Mouse (Mus musculus): ENCODE results near the gene Krtap28-10. TPM values are rescaled to one million over a fixed set of nuclear protein-coding genes. Genes with fewer than 3 reads are reported as not detected.

Krtap28-10 gene
- total RNA-seq (2017) = not detected in 2 replicates

DNA sequence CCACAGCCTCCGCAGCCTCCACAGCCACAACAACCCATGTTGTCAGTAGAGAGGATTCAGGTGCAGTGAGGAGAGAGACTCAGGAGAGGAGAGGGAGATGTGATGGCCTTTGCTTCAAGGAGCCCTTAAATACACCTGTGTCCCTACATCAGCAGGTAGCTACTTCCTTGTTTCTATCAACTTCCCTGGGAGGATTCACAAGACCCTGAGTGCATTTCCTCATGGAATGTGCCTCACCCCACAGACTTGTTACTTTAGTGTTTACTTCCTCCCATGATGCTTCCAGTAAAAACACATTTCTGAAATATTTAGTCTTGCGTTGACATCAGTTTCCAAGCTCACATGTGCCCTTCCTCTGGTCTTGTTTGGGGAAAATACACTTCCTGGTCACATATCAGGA is at the start of gene Krtap28-10:
Gene Krtap28-10 (minus strand): TSS at position 101 of the 400 bp plus-strand sequence.
- no peak for ATAC-seq (ENCODE audit: extremely low read depth, insufficient number of reproducible peaks, low FRiP score, poor library complexity, severe bottlenecking)

DNA sequence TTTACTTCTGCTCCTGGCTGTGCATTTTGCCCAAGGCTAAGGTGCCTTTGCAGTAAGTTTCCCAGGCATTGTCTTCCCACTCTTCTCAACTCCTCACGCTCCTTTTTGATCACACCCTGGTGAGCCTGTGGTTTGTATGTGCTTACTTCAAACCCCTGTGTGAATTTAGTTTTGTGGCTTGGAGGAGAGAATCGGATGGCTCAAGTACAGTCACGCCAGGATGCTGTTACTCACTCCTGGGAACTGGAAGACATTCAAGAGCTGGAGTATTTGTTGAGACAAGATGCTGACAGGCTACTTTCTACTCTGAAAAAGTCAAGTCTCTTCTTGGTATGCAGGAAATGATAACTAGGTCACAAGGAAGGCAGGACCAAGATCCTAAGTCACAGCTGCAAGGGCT is 49.0 kb upstream of the Krtap28-10 start:
- ATAC-seq (ENCODE audit: extremely low read depth, insufficient number of reproducible peaks, low FRiP score, poor library complexity, severe bottlenecking) = no peak

DNA sequence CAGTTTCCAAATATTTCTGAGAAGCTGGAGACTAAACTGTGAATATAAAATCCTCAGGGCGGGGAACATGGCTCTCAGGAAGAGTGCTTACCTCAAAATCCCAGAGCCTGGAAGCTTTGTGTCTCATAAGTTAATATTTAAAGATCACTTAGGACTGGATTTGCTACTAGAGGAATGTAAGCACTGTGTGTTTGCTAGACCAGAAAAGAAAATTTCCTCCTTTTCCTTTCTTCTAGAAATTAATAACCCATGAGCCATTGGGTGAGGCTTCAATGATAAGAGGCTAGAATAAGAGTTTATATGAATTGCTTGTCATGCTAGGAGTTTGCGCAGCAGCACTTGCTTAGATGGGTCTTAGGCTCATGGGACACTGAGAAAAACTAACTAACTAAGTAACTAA is 42.5 kb upstream of the Krtap28-10 start:
- no peak for ATAC-seq (ENCODE audit: extremely low read depth, insufficient number of reproducible peaks, low FRiP score, poor library complexity, severe bottlenecking)

DNA sequence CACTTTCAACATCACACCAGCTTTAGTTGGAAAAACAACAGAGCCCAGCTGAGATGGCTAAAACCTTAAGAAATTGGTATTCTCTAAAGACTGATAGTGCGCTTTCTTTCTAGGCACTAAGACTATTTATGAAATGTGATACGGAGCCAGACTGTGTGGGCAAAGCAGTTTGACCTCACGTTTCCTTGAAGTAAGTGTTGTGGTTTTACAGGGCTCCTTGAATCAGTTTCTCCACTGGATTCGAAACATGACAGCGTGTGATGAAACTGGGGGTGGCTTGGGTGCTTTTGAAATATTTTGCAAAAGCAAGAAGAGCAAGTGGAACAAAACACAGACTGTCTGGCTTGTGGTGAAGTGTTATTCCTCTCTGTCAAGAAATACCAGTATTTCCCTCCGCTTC is 34.7 kb upstream of the Krtap28-10 start:
- ATAC-seq (ENCODE audit: extremely low read depth, insufficient number of reproducible peaks, low FRiP score, poor library complexity, severe bottlenecking) = no peak

DNA sequence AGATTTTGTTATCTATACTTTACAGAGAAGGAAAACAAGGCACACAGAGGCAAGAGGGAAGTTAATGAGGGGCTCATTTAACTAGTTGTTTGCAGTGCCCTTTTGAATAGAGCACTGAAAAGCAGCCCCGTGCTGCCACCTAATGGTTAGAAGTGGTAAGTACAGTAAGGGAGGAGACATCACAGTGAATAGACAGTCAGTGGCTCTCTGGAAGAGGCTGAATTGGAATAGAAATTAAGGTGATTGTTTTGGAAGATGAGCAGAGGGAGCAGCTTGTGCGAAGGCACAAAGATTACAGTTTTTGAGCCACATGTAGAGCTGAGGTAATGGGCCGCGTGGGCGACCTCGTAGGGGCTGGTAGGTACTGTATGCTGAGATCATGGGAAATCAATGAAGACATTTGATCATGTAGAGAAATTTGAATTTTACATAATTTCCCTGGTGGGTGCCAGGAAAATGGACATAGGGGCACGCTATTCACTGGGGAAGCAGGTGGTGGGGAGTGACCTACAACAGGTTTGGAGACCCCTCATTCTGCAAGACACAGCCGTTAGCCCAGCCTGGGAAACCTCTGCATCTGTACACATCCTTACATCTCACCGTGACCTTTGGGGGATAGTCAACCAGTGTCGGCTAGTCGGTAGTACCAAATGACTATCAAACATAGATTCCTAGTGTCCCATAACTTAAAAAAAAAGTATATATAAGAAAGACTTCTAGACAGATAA is 34.1 kb upstream of the Krtap28-10 start:
- peak; percentile 39; the same call in 1 of the 2 replicates for ATAC-seq (ENCODE audit: extremely low read depth, insufficient number of reproducible peaks, low FRiP score, poor library complexity, severe bottlenecking)

DNA sequence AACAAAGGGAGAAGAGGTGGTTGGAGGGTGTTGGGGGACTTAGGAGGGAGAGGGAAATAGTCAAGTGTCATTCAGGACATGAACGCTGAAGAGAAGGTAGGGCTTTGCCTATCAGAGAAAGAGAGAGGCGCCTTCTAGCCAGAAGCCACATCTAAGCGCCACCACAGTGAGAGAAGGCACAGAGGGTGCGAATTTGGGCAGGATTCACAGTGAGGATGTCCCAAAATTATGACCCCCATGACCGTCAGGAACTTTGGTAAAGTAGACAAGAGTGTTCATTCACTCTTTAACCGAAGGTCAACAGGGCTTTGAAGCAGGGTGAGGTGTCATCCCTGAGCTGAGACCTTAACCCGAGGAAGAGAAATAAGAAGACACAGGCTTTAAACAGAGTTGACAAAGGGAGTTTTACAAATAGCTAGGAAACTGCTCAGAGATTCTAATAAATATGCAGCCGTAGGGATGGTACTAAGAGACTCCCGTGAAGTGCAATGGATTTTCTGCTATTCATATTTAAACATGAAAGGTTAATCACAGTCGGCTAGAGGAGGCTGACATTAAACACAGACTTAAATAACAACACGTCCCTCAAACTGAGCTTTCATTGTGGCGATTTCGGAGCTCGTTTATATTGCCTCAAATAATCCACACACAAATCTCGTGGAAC is 33.4 kb upstream of the Krtap28-10 start:
- ATAC-seq (ENCODE audit: extremely low read depth, insufficient number of reproducible peaks, low FRiP score, poor library complexity, severe bottlenecking) = no peak

DNA sequence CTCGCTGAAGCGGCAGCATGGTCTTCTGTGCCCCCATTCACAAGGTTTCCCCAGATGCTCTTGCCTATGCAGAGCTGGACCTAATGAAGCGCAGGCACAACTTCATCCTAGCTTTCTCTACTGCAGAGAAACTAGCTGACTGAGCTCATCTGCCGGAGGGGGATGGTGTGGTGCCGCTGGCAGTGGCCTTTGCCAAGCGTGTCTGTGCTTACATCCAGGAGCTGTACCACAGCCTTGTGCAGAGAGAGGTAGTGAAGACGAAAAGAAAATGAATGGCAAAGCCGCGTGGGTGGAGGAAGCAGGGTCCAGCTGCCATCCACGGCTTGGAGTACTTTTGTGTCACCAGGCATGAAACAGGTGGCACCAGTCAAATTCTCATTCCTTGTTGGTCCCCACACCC is 24.9 kb upstream of the Krtap28-10 start:
- no peak for ATAC-seq (ENCODE audit: extremely low read depth, insufficient number of reproducible peaks, low FRiP score, poor library complexity, severe bottlenecking)

DNA sequence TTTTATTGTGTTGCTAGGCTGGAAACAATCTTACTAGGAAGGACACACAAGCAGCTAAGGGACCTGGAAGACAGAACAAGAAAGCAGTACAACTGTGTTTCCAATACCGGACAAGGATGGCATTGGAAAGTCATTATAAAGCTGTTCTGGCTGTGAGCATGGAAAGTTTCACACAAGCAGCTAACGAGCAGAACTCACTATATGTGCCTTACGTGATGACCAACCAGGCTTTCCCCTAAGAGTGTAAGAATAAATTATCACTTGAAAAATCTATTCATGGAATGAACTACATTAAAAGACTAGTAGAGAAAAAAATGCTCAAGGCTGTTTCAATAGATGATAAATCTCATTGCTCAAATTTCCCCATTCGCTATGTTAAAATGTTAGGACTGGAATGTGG is 24.3 kb upstream of the Krtap28-10 start:
- ATAC-seq (ENCODE audit: extremely low read depth, insufficient number of reproducible peaks, low FRiP score, poor library complexity, severe bottlenecking) = no peak

DNA sequence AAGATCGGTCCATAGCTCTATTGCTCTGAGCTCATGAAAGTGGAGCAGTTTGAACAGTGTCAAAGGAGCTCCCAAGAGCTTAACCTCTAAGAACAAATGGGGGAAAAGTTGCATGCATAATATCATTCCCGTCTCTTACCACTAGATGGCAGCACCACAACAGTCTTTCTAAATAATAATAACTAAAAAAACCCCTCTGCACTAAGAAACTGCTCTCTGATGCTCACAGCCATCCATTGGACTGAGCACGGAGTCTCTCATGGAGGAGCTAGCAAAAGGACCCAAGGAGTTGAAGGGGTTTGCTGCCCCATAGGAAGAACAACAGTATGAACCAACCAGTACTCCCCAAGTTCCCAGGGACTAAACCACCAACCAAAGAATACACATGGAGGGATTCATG is 22.6 kb upstream of the Krtap28-10 start:
- no peak for ATAC-seq (ENCODE audit: extremely low read depth, insufficient number of reproducible peaks, low FRiP score, poor library complexity, severe bottlenecking)

DNA sequence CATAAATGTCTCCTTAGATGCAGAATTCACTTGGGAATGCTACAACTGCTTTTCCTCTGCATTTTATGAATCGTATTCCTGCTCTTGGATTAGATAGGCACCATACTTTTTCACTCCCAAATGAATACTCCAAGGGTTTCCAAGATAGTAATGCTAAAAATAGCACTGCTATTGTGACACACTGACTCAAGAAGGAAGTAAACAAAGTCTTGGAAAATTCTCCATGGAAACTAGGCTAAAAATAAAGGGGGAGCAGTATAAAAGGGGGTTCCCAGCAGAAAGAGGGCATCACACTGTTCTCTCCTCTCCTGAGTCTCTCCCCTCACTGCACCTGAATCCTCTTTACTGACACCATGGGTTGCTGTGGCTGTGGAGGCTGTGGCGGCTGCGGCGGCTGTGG is 18.4 kb upstream of the Krtap28-10 start, which contains the start of gene Krtap28-13:
Gene Krtap28-13 (plus strand): TSS at position 288 of the 400 bp plus-strand sequence.
- no peak for ATAC-seq (ENCODE audit: extremely low read depth, insufficient number of reproducible peaks, low FRiP score, poor library complexity, severe bottlenecking)

DNA sequence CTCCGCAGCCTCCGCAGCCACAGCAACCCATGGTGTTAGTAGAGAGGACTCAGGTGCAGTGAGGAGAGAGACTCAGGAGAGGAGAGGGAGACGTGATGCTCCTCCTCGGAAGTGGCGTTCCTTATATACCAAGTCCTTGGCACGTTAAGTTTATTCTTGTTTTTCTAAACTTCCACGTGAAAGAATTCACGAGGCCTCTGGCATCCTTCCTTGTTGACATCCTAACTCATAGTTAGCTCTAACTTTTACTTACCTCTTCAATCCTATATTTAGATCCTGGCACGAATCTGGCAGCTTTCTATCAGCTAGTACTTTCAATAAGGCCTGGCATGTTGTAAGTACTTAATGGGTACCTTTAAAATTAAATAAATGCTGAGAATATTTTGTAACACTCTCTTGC is 17.0 kb upstream of the Krtap28-10 start, which contains the start of gene A030005K14Rik:
Gene A030005K14Rik (minus strand): TSS at position 101 of the 400 bp plus-strand sequence.
- no peak for ATAC-seq (ENCODE audit: extremely low read depth, insufficient number of reproducible peaks, low FRiP score, poor library complexity, severe bottlenecking)

DNA sequence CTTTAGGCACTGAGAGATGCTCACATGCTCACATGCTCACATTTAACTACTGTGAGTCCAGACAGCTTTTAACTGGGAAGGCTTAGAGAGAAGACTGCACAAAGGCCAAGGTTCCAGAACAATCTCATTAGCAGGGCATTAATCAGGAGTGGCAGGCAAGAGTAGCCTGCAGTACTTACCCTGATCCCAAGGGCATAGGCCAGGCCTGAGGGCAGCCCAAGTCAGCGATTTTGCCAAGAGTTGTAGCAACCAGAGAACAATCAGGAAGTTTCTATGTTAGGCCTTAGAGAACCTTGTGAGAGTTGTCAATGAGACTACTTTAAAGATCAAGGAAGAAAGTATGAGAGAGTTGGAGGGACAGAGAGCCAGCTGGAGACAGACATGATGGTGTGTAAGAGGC is 16.2 kb upstream of the Krtap28-10 start:
- no peak for ATAC-seq (ENCODE audit: extremely low read depth, insufficient number of reproducible peaks, low FRiP score, poor library complexity, severe bottlenecking)

DNA sequence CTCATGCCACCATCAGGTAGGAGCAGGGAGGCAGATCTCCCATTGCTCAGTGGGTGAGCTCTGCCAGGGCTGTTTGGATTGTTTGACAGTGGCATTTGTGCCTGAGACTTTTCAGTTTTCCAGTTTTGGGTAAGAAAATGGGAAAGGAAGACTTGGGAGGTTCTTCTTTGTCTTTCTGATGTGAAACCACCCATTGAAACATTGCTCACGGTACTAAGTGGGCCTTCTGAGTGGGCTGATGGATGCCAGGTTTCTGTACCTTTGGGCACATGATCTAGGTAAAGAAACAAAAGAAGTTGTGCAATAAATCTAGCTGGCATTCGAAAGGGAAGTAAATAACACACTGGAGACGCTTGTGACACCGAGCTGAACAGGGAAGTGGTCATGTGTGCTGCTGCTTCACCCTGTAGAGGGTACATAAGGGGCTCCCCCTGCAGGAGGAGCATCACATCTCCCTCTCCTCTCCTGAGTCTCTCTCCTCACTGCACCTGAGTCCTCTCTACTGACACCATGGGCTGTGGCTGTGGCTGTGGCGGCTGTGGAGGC is 2.7 kb upstream of the Krtap28-10 start, which contains the start of gene Gm47969:
Gene Gm47969 (plus strand): TSS at position 51 of the 546 bp plus-strand sequence.
- no peak for ATAC-seq (ENCODE audit: extremely low read depth, insufficient number of reproducible peaks, low FRiP score, poor library complexity, severe bottlenecking)

DNA sequence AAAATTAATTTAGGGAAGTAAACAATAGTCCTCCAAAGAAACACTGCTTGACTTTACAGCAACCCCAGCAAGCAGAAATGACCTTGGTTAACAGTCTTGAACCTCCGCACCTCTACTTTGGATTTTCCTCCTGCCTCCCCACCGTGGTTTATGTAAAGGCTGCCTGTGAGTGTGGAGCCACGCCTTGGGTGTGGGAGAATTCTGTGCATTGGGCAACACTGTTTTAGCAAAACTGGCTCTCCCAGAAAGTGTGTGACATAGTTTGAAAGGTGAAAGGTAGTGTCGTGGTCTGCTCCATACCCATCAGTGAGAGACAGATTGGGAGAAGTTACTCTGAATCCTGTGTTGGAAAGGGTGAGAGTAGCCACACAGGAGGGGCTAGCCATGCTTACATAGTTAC is 3.2 kb downstream of the Krtap28-10 start:
- ATAC-seq (ENCODE audit: extremely low read depth, insufficient number of reproducible peaks, low FRiP score, poor library complexity, severe bottlenecking) = no peak

DNA sequence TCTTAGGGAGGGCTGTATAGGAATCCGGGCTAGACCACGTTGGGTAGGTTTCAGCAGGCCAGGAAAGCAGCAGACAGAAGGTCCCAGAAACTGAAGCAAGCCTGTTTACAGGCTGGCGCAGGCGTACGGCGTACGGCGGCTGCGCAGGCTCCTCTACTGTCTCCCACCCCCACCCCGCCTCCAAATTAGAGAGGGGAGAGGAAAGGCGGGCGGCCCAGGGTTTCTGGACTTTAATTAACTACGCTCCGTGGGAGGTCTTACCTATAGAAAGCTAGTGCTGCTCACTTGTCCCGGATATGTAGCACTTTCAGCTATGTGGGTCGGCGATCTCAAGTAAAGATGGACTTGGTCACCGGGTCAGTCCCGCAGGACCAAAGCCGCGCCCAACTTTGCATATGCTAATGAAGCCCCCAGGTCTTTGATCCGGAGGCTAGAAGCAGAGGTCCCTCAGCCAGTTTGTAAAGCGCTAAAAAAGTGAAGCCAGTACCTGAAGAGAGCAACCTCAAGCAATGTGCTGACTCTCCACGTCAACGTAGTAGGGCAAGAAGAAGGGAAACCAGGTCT is 4.1 kb downstream of the Krtap28-10 start, which contains the start of gene Slc19a3:
Gene Slc19a3 (minus strand): TSS at position 340 of the 564 bp plus-strand sequence.
- no peak for ATAC-seq (ENCODE audit: extremely low read depth, insufficient number of reproducible peaks, low FRiP score, poor library complexity, severe bottlenecking)

DNA sequence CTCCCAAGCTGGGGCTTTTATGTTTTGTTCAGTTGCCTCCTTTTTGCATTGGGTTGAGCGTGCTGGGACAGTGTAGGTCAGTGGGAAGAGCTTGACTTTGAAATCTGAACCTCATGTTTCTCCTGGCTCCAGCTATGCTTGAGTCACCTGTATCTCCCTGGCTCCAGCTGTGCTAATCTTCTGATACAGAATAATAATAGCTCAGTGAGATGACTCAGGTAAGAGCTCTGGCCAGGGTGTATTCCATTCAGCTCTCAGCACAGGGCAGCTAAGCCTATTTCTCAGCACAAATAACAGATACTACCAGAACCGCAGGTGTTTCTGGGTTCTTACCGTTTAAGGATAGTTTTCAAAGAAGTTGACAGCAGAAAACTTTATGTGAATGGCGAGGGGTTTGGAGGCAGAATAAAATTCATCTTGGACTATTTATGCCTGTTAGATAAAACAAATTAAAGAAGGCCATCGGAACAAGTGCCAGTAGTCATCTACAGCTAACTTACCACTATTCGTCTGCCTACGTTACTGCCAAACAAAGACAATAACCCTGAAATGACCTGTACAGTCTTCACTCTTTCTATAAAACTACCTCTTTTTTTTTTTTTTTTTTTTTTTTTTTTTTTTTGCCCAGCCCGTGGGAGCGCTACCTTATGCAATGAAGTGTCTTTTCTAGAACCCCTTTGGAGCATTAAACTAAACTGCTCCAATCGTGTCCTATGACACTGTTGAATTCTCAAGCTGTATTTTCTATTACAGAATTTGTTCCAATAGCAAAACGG is 5.2 kb downstream of the Krtap28-10 start:
- no peak for ATAC-seq (ENCODE audit: extremely low read depth, insufficient number of reproducible peaks, low FRiP score, poor library complexity, severe bottlenecking)

DNA sequence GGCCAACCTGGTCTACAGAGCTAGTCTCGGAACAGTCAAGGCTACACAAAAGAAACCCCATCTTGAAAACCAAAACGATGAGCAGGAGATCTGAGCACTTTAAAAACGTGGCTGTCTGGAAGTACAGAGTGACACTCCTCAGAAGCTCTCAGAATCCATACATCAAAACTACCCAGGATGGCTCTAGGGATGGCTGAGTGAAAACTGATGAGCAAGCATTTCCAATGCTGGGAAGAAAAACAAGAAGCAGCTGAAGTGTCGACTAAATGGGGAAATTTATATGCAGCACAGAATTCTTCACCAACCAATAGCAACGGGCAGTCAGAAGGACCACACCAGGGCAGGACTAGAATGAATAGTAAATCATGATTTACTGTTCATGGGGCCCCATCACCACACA is 7.8 kb downstream of the Krtap28-10 start:
- ATAC-seq (ENCODE audit: extremely low read depth, insufficient number of reproducible peaks, low FRiP score, poor library complexity, severe bottlenecking) = no peak

DNA sequence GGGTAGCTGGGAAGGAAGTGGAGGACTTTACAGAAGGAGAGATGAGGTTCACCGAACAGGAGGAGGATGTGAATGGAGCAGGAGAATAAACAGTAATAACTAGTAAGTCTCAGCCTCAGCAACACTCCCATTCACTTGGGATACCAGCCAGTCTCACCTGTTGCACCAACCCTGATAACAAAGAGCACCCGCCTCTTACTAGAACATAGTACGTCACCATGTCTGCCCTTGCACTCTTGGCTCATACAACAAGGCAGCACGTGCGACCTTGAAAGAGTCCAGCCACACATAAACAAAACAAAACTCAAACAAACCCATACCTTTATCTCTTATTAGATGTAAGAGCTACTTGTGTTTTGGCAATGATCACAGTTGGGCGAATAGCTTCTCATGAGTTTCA is 9.8 kb downstream of the Krtap28-10 start:
- ATAC-seq (ENCODE audit: extremely low read depth, insufficient number of reproducible peaks, low FRiP score, poor library complexity, severe bottlenecking) = no peak

DNA sequence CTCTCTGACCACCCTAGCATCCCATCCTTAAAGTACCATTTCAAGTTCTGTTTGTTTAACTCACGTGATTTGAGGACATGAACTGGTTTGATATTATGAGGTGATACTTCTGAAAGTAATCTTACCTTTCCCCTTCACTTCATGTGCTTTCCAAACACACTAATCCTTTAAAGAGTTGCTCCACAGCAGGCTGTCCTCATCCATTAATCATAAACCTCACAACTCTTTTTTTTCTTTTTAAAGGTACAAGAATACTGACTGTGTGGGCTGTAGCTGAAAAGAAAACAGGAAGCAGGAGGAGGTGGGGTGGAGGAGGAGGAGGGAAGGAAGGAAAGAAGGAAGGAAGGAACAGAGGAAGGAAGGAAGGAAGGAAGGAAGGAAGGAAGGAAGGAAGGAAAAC is 10.3 kb downstream of the Krtap28-10 start:
- no peak for ATAC-seq (ENCODE audit: extremely low read depth, insufficient number of reproducible peaks, low FRiP score, poor library complexity, severe bottlenecking)

All from neutrophil, adult 5-6 weeks (primary cell).